Mouse (Mus musculus) cerebellum, adult 9-10 months (tissue): ENCODE measurements around the gene Fam124b.

ENCODE experiments used
- DNase-seq: peaks from one replicate; pipeline ENCODE4 v3.0.0; 2022

Gene Fam124b

DNA sequence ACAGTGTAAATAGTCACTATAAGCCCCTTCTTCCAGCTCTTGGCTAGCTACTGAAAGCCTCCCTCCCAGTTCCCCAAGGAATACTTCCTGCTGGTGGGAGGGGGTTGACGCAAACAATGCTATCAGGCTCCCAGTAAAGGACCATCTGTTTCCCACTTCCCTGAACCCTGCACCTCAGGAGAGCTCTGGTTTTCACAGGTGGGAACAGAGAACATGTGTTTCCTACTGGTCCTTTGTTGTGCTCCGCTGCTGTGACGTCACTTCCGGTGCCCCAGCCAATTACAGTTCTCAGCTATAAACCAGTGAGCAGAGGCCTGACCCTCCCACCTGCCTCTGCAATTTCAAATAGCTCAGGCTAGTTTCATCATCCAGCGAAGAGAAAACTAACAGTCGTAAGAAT is at the start of gene Fam124b:
TSS of gene Fam124b (minus strand) at position 206 of the 400 bp plus-strand sequence.
- no peak for DNase-seq

- no peak for DNase-seq
Observed at GRCm38 (mm10) chr1:80260443-80260842, 42.2 kb upstream of the Fam124b start.

GRCm38 (mm10) chr1:80258632-80259031 is 40.4 kb upstream of the Fam124b start:
- no peak for DNase-seq

- no peak for DNase-seq
Observed at GRCm38 (mm10) chr1:80253309-80253708, 35.0 kb upstream of the Fam124b start.

DNA sequence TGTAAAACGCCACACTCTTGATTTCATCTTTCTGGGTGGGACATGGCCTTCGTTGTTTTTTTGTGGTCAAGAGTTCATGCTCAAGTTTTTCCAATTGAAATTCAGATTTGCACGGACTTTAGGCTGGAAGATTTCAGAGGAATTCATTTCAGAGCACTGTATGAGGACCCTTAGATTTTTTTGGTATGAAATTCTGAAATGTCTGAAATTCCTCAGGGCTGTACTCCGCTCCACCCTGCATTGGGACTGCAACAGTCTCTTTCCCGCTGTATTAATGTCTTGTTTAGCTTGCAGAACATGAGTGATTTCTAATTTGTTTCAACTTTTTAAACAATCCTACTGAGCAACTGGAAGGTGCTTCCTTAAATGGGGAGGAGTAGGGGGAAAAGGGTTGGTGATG is 32.0 kb upstream of the Fam124b start:
- DNase-seq: no peak

- no peak for DNase-seq
Observed at GRCm38 (mm10) chr1:80247131-80247530, 28.9 kb upstream of the Fam124b start.

DNA sequence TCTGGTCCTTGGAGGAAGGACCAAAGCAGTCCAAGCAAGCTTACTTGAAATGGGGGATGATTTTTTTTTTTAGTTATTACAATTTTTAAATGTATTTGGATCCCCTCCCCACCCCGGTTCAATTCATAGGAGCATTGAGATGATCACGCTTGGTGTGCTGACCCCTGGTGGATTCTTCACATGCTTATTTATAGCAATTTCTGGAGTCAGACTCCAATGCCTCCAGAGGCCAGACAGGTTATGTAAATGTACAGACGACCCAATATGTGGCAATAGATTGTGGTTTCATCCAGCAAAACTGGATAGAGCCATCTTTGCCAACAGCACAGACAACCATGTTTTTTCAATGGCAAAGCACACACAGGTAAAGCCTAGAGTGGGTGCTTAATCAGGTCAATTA is 25.9 kb upstream of the Fam124b start:
- no peak for DNase-seq

GRCm38 (mm10) chr1:80241579-80241978 is 23.3 kb upstream of the Fam124b start:
- no peak for DNase-seq

- no peak for DNase-seq
Observed at GRCm38 (mm10) chr1:80240017-80240660, 21.9 kb upstream of the Fam124b start.

DNA sequence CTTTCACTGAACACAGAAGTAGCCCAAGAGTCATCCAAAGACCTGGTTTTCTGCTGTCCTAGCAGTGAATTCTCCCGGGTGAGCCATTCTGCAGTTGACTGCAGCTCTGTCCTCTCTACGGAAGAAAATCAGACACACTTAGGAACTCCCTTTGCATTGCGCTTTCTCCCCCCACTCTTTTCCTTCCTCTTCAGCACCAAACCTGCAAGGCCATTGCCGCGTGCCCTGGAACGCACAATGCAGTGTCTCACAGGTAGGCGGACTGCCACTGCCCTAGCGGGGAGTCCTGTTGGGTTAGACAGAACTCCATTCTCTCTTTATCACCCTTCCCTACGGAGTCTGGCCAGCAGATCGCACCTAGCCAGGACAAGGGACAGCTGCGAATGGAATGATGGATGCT is 21.2 kb upstream of the Fam124b start:
- DNase-seq: no peak

DNA sequence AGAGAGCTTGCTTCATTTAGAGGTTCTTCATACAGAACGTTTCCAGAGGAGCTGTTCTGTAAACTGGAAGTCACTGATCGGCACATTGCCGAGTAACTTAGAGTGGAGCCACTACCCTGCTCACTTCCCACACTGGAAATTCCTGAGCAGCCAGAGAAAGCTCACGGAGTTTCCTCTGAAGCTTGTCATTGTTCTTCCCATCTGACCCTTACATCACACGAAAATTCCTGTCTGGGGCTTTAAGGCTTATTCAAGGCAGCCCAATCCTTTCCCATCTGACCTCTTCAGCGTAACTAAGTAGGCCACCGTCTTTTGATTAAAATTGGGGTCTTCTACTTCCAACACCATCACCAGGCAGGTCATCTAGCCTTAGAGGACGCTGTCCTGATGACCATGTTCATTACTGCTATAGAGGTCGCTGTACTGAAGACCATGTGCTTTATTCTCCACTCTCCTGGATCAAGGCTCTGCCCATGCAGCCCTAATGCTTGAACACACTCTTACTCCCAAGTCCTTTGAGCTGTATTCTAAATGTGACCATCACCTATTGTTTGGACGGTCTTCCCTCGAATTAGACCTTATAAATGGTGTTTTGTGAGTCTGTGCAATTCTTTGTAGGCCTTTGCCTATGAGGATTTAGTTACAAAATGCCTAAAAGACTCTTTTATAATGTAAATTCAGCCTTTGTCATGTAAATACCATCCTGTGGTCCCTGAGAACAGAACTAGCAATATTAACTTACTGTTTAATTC is 18.9 kb upstream of the Fam124b start:
- no peak for DNase-seq

- no peak for DNase-seq
Observed at GRCm38 (mm10) chr1:80236126-80236525, 17.9 kb upstream of the Fam124b start.

DNA sequence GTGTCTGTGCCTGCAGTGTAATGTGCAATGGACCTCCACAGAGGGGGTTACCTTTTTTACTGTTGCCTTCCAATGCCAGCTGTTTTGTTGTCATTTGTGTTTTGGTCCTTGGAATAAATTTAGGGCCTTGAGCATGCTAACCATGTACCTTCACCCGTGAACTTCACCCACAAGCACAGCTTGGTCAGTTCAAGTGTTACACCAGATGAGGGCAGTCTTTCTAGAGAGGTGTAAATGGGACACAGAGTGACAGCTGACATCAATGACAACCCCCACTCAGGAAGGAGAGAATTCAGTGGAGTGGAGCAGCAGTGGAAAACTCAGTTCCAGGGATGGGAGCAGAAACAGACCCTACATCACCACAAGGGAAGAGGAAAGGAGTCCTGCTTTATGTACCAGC is 12.3 kb upstream of the Fam124b start:
- DNase-seq: no peak

DNA sequence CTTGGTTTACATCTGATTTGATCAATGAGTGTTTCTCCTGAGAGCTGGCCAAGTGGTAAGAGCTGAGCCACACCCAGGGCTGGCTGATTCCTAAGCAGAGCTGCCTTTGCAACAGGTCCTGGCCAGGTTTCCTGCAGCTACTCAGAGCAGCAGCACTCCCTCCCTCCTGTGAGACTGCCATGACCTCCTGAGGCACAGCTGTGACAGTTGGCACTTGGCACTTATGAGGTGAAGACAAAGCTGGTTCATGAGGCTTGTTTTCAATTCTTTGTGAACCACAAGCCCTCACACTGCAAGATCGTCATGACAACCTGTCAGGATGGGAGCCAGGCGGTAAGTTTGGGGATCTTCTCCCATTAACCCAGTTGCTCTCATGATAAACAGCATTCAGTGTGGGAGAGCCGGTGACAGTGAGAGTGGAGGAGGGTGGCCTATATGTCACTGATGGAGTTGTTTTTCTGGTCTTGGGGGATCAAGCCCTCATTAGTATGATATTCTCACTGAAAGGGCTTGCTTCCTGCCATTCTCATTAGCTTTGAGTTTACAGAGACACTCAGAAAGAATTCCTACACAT is 6.7 kb upstream of the Fam124b start:
- DNase-seq: no peak

- DNase-seq: no peak
Observed at GRCm38 (mm10) chr1:80221151-80221550, 2.9 kb upstream of the Fam124b start.

DNA sequence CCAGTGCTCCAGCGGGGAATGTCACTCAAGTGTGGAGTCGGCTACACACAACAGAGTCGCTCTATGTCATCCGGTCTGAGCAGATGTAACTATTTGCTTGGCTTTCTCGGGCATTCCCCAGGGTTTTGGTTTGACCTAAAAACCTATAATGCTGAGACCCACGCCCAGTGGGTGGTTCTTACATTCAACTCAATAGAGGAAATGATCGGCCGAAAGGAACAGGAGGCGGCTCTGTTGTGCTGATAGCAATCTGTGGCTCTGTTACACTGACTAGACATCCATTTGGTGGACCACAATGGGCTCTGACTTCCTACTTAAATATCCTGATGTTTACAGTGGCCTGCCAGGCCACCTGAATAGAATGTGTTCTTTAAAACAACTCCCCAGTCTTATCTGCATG is 4.4 kb downstream of the Fam124b start:
- no peak for DNase-seq

DNA sequence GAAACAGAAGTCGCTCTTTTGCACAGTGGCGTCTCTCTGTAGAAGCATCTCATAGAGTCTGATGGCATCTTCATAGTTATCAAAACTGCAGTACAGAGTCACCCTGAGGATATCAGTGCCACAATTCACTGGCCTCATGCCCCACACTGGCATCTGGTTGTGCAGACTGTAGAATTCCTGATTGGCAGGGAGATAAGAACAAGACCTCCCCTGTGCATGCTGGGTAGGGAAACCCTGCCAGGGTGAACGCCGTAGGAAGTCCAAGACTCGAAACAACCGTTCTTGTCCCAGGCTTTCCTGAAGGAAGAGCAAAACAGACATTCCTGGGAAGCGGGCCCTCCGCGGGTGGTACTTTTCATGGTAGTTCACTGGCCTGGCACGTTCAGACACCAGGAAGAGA is 5.1 kb downstream of the Fam124b start:
- DNase-seq: no peak

- no peak for DNase-seq
Observed at GRCm38 (mm10) chr1:80202314-80202713, 16.0 kb downstream of the Fam124b start.

- no peak for DNase-seq
Observed at GRCm38 (mm10) chr1:80192837-80193236, 25.4 kb downstream of the Fam124b start.

DNA sequence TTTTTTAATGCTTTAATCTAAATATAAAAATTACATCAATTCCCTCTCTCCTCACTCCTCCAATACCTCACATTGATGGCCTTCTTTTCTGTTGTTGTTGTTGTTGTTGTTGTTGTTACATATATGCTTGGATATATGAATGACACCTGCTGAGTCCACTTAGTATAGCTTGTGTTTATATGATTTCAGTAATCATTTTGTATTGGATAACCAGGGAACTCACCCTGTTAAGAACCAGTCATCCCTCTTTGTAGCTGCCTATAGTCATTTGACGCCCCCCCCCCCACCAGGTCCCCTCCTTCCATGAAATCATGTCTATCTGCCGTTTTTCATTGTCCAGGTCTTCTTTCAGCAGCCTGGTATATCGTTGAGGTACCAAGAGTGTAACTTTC is 36.9 kb downstream of the Fam124b start:
- DNase-seq: no peak

DNA sequence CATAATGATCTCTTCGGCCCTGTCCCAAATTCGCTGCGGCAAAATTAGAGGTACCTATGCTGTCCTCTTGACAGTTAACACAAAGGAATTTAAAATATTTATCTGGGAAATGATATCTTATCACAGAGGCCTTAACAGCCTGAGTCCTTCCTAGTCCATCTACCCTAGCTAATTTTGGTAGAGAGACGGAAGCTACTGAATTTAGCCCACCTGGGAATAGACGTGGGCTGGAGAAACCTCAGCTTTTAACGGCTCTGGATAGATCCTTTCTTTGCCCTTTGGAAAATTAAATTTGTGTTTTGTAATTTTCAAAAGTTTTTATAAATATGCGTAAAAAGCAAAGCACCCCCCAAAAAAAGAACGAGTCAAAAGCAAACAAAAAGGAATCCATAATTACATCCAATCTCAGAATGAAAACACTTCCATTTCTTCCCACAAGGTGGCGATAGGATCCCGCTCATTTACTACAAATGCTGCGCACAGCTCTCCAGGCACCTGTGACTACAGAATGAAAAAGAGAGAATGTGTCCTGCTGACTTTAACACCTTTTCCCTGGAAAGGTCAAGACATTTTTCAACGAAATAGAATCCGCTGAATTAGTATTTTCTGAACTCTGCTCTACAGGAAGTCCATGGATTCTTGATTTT is 37.4 kb downstream of the Fam124b start:
- DNase-seq: peak; percentile 75

DNA sequence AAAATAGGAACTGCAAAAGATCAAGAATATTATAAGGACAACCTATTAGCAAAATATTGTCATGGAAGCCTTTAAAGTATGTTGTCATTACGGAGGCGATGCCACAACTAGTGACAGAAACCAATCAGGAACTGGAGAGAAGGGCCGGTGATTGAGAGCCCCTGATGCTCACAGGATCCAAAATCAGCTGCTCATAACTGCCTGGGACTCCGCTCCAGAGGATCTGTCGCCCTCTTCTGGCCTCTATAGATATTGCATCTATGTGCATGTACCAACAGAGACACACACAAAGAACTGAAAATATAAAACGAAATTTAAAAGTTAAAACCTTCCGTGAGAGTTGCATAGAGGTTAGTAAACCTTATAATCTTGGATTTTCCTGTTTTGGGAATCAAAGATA is 38.1 kb downstream of the Fam124b start:
- no peak for DNase-seq

- no peak for DNase-seq
Observed at GRCm38 (mm10) chr1:80177651-80178382, 40.5 kb downstream of the Fam124b start.
